Mouse (Mus musculus): ENCODE measurements around the gene Rcl1. TPM values are rescaled to one million over a fixed set of nuclear protein-coding genes. Genes with fewer than 3 reads are reported as not detected.

Gene Rcl1
- polyA plus RNA-seq, 1 experiment from 2014 or later: 54.7 TPM

- no peaks in the 10 kb centered on the region for H3K9me3 ChIP-seq
- no peak overlapping the region for H3K27ac ChIP-seq
- peaks cover 16% of the 10 kb centered on the region for H3K36me3 ChIP-seq
- H3K9ac ChIP-seq: no peak overlapping the region
- ATAC-seq (ENCODE audit: low FRiP score, low read depth): no peak
- WGBS: 96% methylated on average over 10 of the region's 10 CpGs
- H3K4me1 ChIP-seq: no peaks in the 10 kb centered on the region
- H3K27me3 ChIP-seq: no peaks in the 10 kb centered on the region
- no peak overlapping the region for H3K4me3 ChIP-seq
- no peak overlapping the region for H3K4me2 ChIP-seq (replicated peaks)
These were observed 12.8 kb downstream of the Rcl1 start for GRCm38 (mm10) chr19:29113746-29114649.

GRCm38 (mm10) chr19:29116796-29117195, 15.6 kb downstream of the Rcl1 start:
- H3K36me3 ChIP-seq: peaks cover 35% of the 10 kb centered on the region

GRCm38 (mm10) chr19:29118196-29118595, 17.0 kb downstream of the Rcl1 start:
- no peak for ATAC-seq (ENCODE audit: low FRiP score, low read depth)
- H3K4me1 ChIP-seq: no peaks in the 10 kb centered on the region
- 86% methylated on average over 13 of the region's 13 CpGs for WGBS
- H3K9ac ChIP-seq: no peak overlapping the region
- no peaks in the 10 kb centered on the region for H3K27me3 ChIP-seq
- no peak overlapping the region for H3K27ac ChIP-seq
- no peak overlapping the region for H3K4me3 ChIP-seq
- no peak overlapping the region for H3K4me2 ChIP-seq (replicated peaks)
- H3K36me3 ChIP-seq: peaks cover 45% of the 10 kb centered on the region
- no peaks in the 10 kb centered on the region for H3K9me3 ChIP-seq

More at GRCm38 (mm10) chr19:29116796-29117195, 15.6 kb downstream of the Rcl1 start:
- Histone ChIP-seq H3K27me3 (no peaks in the 10 kb centered on the region), H3K9ac (no peak overlapping the region), H3K27ac (no peak overlapping the region), H3K4me3 (no peak overlapping the region), H3K9me3 (no peaks in the 10 kb centered on the region), H3K4me2 (replicated peaks) (no peak overlapping the region), H3K4me1 (no peaks in the 10 kb centered on the region)
- WGBS: 91% methylated on average over 6 of the region's 6 CpGs
- no peak for ATAC-seq (ENCODE audit: low FRiP score, low read depth)

- Histone ChIP-seq H3K36me3 (peaks cover 60% of the 10 kb centered on the region), H3K27ac (no peak overlapping the region), H3K27me3 (no peaks in the 10 kb centered on the region), H3K9ac (no peak overlapping the region), H3K4me1 (no peaks in the 10 kb centered on the region), H3K9me3 (no peaks in the 10 kb centered on the region), H3K4me3 (no peak overlapping the region), H3K4me2 (replicated peaks) (no peak overlapping the region)
- ATAC-seq (ENCODE audit: low FRiP score, low read depth): no peak
- 95% methylated on average over 6 of the region's 6 CpGs for WGBS
These were observed 19.1 kb downstream of the Rcl1 start for GRCm38 (mm10) chr19:29120311-29120710.

- Histone ChIP-seq H3K27me3 (no peaks in the 10 kb centered on the region), H3K4me2 (replicated peaks) (no peak overlapping the region), H3K4me3 (no peak overlapping the region), H3K36me3 (peaks cover 66% of the 10 kb centered on the region), H3K9me3 (no peaks in the 10 kb centered on the region), H3K9ac (no peak overlapping the region), H3K4me1 (no peaks in the 10 kb centered on the region), H3K27ac (no peak overlapping the region)
- ATAC-seq (ENCODE audit: low FRiP score, low read depth): no peak
- 83% methylated on average over 9 of the region's 9 CpGs for WGBS
These were observed 20.2 kb downstream of the Rcl1 start for GRCm38 (mm10) chr19:29121394-29121793.

- Histone ChIP-seq H3K4me1 (no peaks in the 10 kb centered on the region), H3K27me3 (no peaks in the 10 kb centered on the region), H3K4me3 (no peak overlapping the region), H3K36me3 (peaks cover 62% of the 10 kb centered on the region), H3K9ac (no peak overlapping the region), H3K4me2 (replicated peaks) (no peak overlapping the region), H3K27ac (no peak overlapping the region), H3K9me3 (no peaks in the 10 kb centered on the region)
- WGBS: 76% methylated on average over 13 of the region's 13 CpGs
- ATAC-seq (ENCODE audit: low FRiP score, low read depth): no peak
These were observed 23.9 kb downstream of the Rcl1 start for GRCm38 (mm10) chr19:29124886-29125585.

GRCm38 (mm10) chr19:29126347-29127015, 25.3 kb downstream of the Rcl1 start:
- no peak overlapping the region for H3K4me2 ChIP-seq (replicated peaks)
- peaks cover 72% of the 10 kb centered on the region for H3K36me3 ChIP-seq
- H3K4me3 ChIP-seq: no peak overlapping the region
- no peaks in the 10 kb centered on the region for H3K9me3 ChIP-seq
- no peak for ATAC-seq (ENCODE audit: low FRiP score, low read depth)
- WGBS: 92% methylated on average over 12 of the region's 12 CpGs
- no peaks in the 10 kb centered on the region for H3K27me3 ChIP-seq
- no peaks in the 10 kb centered on the region for H3K4me1 ChIP-seq
- no peak overlapping the region for H3K27ac ChIP-seq
- H3K9ac ChIP-seq: no peak overlapping the region

- ATAC-seq (ENCODE audit: low FRiP score, low read depth): no peak
- Histone ChIP-seq H3K4me2 (replicated peaks) (no peak overlapping the region), H3K27me3 (no peaks in the 10 kb centered on the region), H3K9ac (no peak overlapping the region), H3K27ac (no peak overlapping the region), H3K4me3 (no peak overlapping the region), H3K4me1 (no peaks in the 10 kb centered on the region), H3K9me3 (no peaks in the 10 kb centered on the region), H3K36me3 (peaks cover 74% of the 10 kb centered on the region)
- WGBS: 61% methylated on average over 6 of the region's 6 CpGs
These were observed 26.2 kb downstream of the Rcl1 start for GRCm38 (mm10) chr19:29127331-29127730.

- no peak for ATAC-seq (ENCODE audit: low FRiP score, low read depth)
- H3K4me2 ChIP-seq (replicated peaks): no peak overlapping the region
- H3K9me3 ChIP-seq: no peaks in the 10 kb centered on the region
- WGBS: 86% methylated on average over 6 of the region's 6 CpGs
- no peak overlapping the region for H3K4me3 ChIP-seq
- no peaks in the 10 kb centered on the region for H3K4me1 ChIP-seq
- H3K27ac ChIP-seq: no peak overlapping the region
- H3K36me3 ChIP-seq: peaks cover 73% of the 10 kb centered on the region
- no peak overlapping the region for H3K9ac ChIP-seq
- no peaks in the 10 kb centered on the region for H3K27me3 ChIP-seq
These were observed 27.0 kb downstream of the Rcl1 start for GRCm38 (mm10) chr19:29128217-29128616.

GRCm38 (mm10) chr19:29129551-29129950, 28.4 kb downstream of the Rcl1 start:
- Histone ChIP-seq H3K9me3 (no peaks in the 10 kb centered on the region), H3K4me1 (no peaks in the 10 kb centered on the region), H3K36me3 (peaks cover 69% of the 10 kb centered on the region), H3K4me2 (replicated peaks) (no peak overlapping the region), H3K27ac (no peak overlapping the region), H3K4me3 (no peak overlapping the region), H3K27me3 (no peaks in the 10 kb centered on the region), H3K9ac (no peak overlapping the region)
- no peak for ATAC-seq (ENCODE audit: low FRiP score, low read depth)
- 93% methylated on average over 5 of the region's 5 CpGs for WGBS

- Histone ChIP-seq H3K9ac (no peak overlapping the region), H3K4me2 (replicated peaks) (no peak overlapping the region), H3K27me3 (no peaks in the 10 kb centered on the region), H3K27ac (no peak overlapping the region), H3K4me3 (no peak overlapping the region), H3K9me3 (no peaks in the 10 kb centered on the region), H3K36me3 (peaks cover 68% of the 10 kb centered on the region), H3K4me1 (no peaks in the 10 kb centered on the region)
- 85% methylated on average over 4 of the region's 4 CpGs for WGBS
- no peak for ATAC-seq (ENCODE audit: low FRiP score, low read depth)
These were observed 30.0 kb downstream of the Rcl1 start for GRCm38 (mm10) chr19:29131171-29131570.

GRCm38 (mm10) chr19:29134293-29134692, 33.1 kb downstream of the Rcl1 start:
- no peak overlapping the region for H3K9ac ChIP-seq
- H3K27me3 ChIP-seq: no peaks in the 10 kb centered on the region
- H3K4me1 ChIP-seq: 0 out of 2 replicates have a peak, but pooled peaks cover 4% of the 10 kb centered on the region
- no peak for ATAC-seq (ENCODE audit: low FRiP score, low read depth)
- H3K9me3 ChIP-seq: no peaks in the 10 kb centered on the region
- no peak overlapping the region for H3K4me3 ChIP-seq
- H3K36me3 ChIP-seq: peaks cover 58% of the 10 kb centered on the region
- H3K27ac ChIP-seq: no peak overlapping the region
- no peak overlapping the region for H3K4me2 ChIP-seq (replicated peaks)
- 92% methylated on average over 11 of the region's 11 CpGs for WGBS
